Mouse (Mus musculus): ENCODE data around the gene Abi3bp.

- TF ChIP-seq POLR2AphosphoS2 (IDR thresholded peaks at IDR 0.05; ENCODE audit: insufficient read length, low read depth) (no peak), CEBPB (IDR thresholded peaks at IDR 0.05; ENCODE audit: insufficient read depth, poor library complexity, severe bottlenecking) (no peak), POLR2A (IDR thresholded peaks at IDR 0.05; ENCODE audit: insufficient read length, low read depth) (no peak), MYOG (IDR thresholded peaks at IDR 0.05; ENCODE audit: control insufficient read depth in 1 of 3, insufficient read depth in 1 of 3, insufficient read length in 2 of 3, low read depth in 2 of 3) (no peak), MYOD1 (IDR thresholded peaks at IDR 0.05; ENCODE audit: control insufficient read depth in 1 of 3, insufficient read length in 2 of 3, low read depth in 2 of 3) (no peak), USF1 (IDR thresholded peaks at IDR 0.05; ENCODE audit: low read depth) (no peak), TCF12 (IDR thresholded peaks at IDR 0.05; ENCODE audit: insufficient read depth, poor library complexity, severe bottlenecking) (no peak), E2F4 (IDR thresholded peaks at IDR 0.05; ENCODE audit: insufficient read depth) (no peak)
Measured at GRCm38 (mm10) chr16:56610572-56610971, 132.9 kb downstream of the Abi3bp start.
